Mouse (Mus musculus) ES-E14 (cell line): ENCODE measurements around the gene Reep3. TPM values are rescaled to one million over a fixed set of nuclear protein-coding genes. Genes with fewer than 3 reads are reported as not detected.
"Not testable (repeated sequence)": the region's sequence is repeated elsewhere in the genome, so short reads cannot be mapped to it uniquely, and the experiment has no call there.

Experiments
- DNase-seq: peaks from one replicate; pipeline ENCODE4 v3.0.0-alpha.2; 2013; ENCODE audit warnings: low read depth, low spot score
- H3K27ac ChIP-seq: 2 replicates; pipeline ENCODE4 v1.5.1; 2012; ENCODE audit warnings: low read depth, mild to moderate bottlenecking, low read length, moderate library complexity, mixed read lengths; ENCODE audit not compliant: poor library complexity, insufficient read depth, severe bottlenecking
- H3K36me3 ChIP-seq: 2 replicates; pipeline ENCODE4 v1.6.1; 2012; ENCODE audit warnings: mild to moderate bottlenecking, low read length, moderate library complexity, mixed read lengths; ENCODE audit not compliant: control insufficient read depth, poor library complexity, insufficient read depth, severe bottlenecking
- H3K4me1 ChIP-seq, 2 experiments: fragments of 150-350 bp in 1 of 2; sonication (generic) in 1 of 2; 2 replicates each; pipeline ENCODE4 v1.6.1; 2012; ENCODE audit warnings: low read length in 2 of 2, mild to moderate bottlenecking in 1 of 2, mixed read lengths in 1 of 2; ENCODE audit not compliant: control insufficient read depth in 2 of 2, insufficient read depth in 2 of 2, poor library complexity in 1 of 2
- H3K4me3 ChIP-seq, 2 experiments: fragments of 150-350 bp in 1 of 2; sonication (generic) in 1 of 2; 2 replicates each; pipeline ENCODE4 v1.5.1; 2012; ENCODE audit warnings: low read length in 2 of 2, low read depth in 1 of 2, mild to moderate bottlenecking in 1 of 2, mixed read lengths in 1 of 2; ENCODE audit not compliant: insufficient read depth in 1 of 2, poor library complexity in 1 of 2, severe bottlenecking in 1 of 2
- H3K9ac ChIP-seq: 2 replicates; pipeline ENCODE4 v1.6.1; 2012; ENCODE audit warnings: low read depth, mild to moderate bottlenecking, low read length, mixed read lengths; ENCODE audit not compliant: poor library complexity, insufficient read depth, severe bottlenecking
- H3K9me3 ChIP-seq: fragments of 150-350 bp; sonication (generic); 2 replicates; pipeline ENCODE4 v1.6.1; 2012; ENCODE audit warnings: low read depth, mild to moderate bottlenecking, low read length; ENCODE audit not compliant: control insufficient read depth, insufficient read depth
- CHD2 ChIP-seq: IDR thresholded peaks from 2 replicates; pipeline ENCODE4 v1.6.1; 2014; ENCODE audit warnings: mild to moderate bottlenecking, low read depth, low read length, inconsistent platforms
- HCFC1 ChIP-seq: IDR thresholded peaks from 2 replicates; pipeline ENCODE4 v1.6.1; 2012; ENCODE audit warnings: low read length, inconsistent platforms, borderline replicate concordance; ENCODE audit not compliant: insufficient read depth
- MAFK ChIP-seq: IDR thresholded peaks from 2 replicates; pipeline ENCODE4 v1.6.1; 2014; ENCODE audit warnings: mild to moderate bottlenecking, low read depth, low read length, inconsistent platforms; ENCODE audit not compliant: insufficient read depth
- ZC3H11A ChIP-seq: IDR thresholded peaks from 2 replicates; pipeline ENCODE4 v1.6.1; 2012; ENCODE audit warnings: low read depth, mild to moderate bottlenecking, inconsistent platforms, low read length, borderline replicate concordance
- ZNF384 ChIP-seq: IDR thresholded peaks from 2 replicates; pipeline ENCODE4 v1.6.1; 2012; ENCODE audit warnings: low read depth, low read length, inconsistent platforms
- in situ Hi-C, 2 experiments: fragments of 600-800 bp; cut with MboI; formaldehyde crosslinking; loops; one replicate each; pipeline ENCODE4 v1.15.1; 2025; ENCODE audit warnings: low sequenced_read_pairs in 2 of 2, inconsistent platforms in 1 of 2; ENCODE audit not compliant: unreplicated experiment in 2 of 2
- total RNA-seq: library from RNA; depleted of rRNA; stranded (reverse); fragments of 300-350 nt; gene quantifications from 2 replicates; pipeline ENCODE4 v1.2.3, GENCODE M21; 2012

The Reep3 gene
- total RNA-seq, 1 experiment, result 18.2 TPM

GRCm38 (mm10) chr10:67115115-67115514 lies 18.4 kb upstream of the Reep3 start:
- DNase-seq, result no peak
- in situ Hi-C loops, result no loop called here
- peak overlapping the region; percentile 18; the same call in 1 of the 2 replicates for H3K27ac ChIP-seq
- H3K4me1 ChIP-seq, result peaks cover 21 to 36% of the 10 kb centered on the region in 2 experiments
- H3K4me3 ChIP-seq, result no peak overlapping the region
- no peaks in the 10 kb centered on the region for H3K9me3 ChIP-seq
- H3K36me3 ChIP-seq, result peaks cover 9% of the 10 kb centered on the region; the same call in 1 of the 2 replicates
- no peak for TF ChIP-seq ZC3H11A
- no peak for TF ChIP-seq ZNF384
- TF ChIP-seq MAFK, result no peak
- no peak for TF ChIP-seq HCFC1
- TF ChIP-seq CHD2, result no peak
- peak overlapping the region; percentile 20; the same call in 1 of the 2 replicates for H3K9ac ChIP-seq

GRCm38 (mm10) chr10:67113833-67114232 lies 17.1 kb upstream of the Reep3 start:
- Histone ChIP-seq H3K9me3 (no peaks in the 10 kb centered on the region), H3K9ac (no peak overlapping the region), H3K4me3 (no peak overlapping the region), H3K36me3 (peaks cover 12% of the 10 kb centered on the region; the same call in 1 of the 2 replicates), H3K4me1 (peaks cover 15 to 36% of the 10 kb centered on the region in 2 experiments), H3K27ac (no peak overlapping the region)
- in situ Hi-C loops, result no loop called here
- TF ChIP-seq HCFC1 (no peak), ZNF384 (no peak), CHD2 (no peak), MAFK (no peak)
- no peak for DNase-seq

- H3K27ac ChIP-seq, H3K9me3 ChIP-seq, in situ Hi-C loops, H3K9ac ChIP-seq, DNase-seq, H3K4me3 ChIP-seq: not testable (repeated sequence)
- peaks cover 15 to 35% of the 10 kb centered on the region in 2 experiments for H3K4me1 ChIP-seq
- peaks cover 12% of the 10 kb centered on the region; the same call in 1 of the 2 replicates for H3K36me3 ChIP-seq
These were observed 16.2 kb upstream of the Reep3 start for GRCm38 (mm10) chr10:67112967-67113366.

- no peak for TF ChIP-seq ZC3H11A
- TF ChIP-seq CHD2, result no peak
- TF ChIP-seq ZNF384, result no peak
- TF ChIP-seq HCFC1, result no peak
- H3K27ac ChIP-seq, result no peak overlapping the region
- no peak overlapping the region for H3K4me3 ChIP-seq
- H3K9ac ChIP-seq, result no peak overlapping the region; the same call in 1 of the 2 replicates
- no peaks in the 10 kb centered on the region for H3K9me3 ChIP-seq
- peaks cover 19% of the 10 kb centered on the region; the same call in 1 of the 2 replicates for H3K36me3 ChIP-seq
- H3K4me1 ChIP-seq, result peaks cover 15 to 40% of the 10 kb centered on the region in 2 experiments
- no peak for DNase-seq
- in situ Hi-C loops, result no loop called here
These were observed 15.0 kb upstream of the Reep3 start for GRCm38 (mm10) chr10:67111799-67112177.

- Histone ChIP-seq H3K9ac (no peak overlapping the region), H3K4me3 (no peak overlapping the region), H3K9me3 (no peaks in the 10 kb centered on the region), H3K27ac (no peak overlapping the region), H3K36me3 (peaks cover 21% of the 10 kb centered on the region; the same call in 1 of the 2 replicates), H3K4me1 (peaks cover 14 to 42% of the 10 kb centered on the region in 2 experiments)
- TF ChIP-seq ZNF384, result no peak
- TF ChIP-seq HCFC1, result no peak
- no peak for TF ChIP-seq CHD2
- TF ChIP-seq MAFK, result no peak
- TF ChIP-seq ZC3H11A, result no peak
- no peak for DNase-seq
- in situ Hi-C loops, result no loop called here
These were observed 14.5 kb upstream of the Reep3 start for GRCm38 (mm10) chr10:67111044-67111798.
